Mouse (Mus musculus) lung, postnatal 0 days (tissue): Measurements from ENCODE around the gene Snrpf.

ENCODE experiments used
- CTCF ChIP-seq: IDR thresholded peaks from 2 replicates; pipeline ENCODE4 v1.5.1; 2016; ENCODE audit warnings: antibody characterized with exemption, mild to moderate bottlenecking
- EP300 ChIP-seq: IDR thresholded peaks from 2 replicates; pipeline ENCODE4 v1.6.1; 2016; ENCODE audit warnings: antibody characterized with exemption, mild to moderate bottlenecking, control low read depth

DNA sequence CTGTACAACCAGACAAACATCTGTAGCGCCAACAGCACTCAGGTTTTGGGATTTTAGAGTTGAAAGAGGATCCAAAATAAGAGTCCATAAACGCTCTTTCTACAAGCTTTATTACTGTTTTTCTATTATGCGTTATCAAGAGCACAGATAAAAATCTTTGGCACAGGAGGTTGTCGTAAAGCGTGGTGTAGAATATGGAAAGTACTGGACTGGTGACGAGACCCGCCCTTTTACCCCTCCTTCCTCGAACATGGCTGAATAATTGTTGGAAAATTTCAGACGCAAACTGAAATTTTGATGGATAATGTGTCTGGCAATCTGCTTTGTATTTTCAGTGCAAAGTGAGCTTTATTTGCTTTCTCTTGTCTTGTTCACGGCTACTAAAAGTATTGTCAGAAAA lies 34.6 kb upstream of the Snrpf start:
- no peak for TF ChIP-seq EP300
- TF ChIP-seq CTCF: no peak
